Comparison of ENCODE assay signal across 20 mouse cellular contexts in the genomic region with DNA sequence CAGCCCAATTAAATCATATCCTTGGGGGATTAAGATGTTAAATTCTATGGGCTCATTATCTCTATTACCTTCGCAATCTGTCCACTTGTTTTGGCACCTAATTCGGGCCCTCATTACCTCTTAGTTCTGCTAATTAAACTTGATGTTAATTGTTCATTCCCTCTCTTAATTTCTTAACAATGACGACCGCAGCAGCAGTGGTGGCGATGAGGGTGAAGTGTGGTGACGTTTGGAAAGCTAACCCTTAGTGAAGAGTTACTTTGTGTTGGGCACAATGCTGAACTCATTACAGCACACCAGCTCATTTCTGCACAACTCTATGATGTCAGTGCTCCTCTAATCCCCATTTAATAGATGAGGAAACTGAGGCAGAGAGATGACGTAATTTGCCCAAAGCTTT. TPM values are rescaled to one million over a fixed set of nuclear protein-coding genes. Genes with fewer than 3 reads are reported as not detected.
DNase-seq lines count a peak whose midpoint lies in the region; ATAC-seq and TF ChIP-seq lines count a peak whose summit lies in the region.
"Had no signal": no experiment of that assay in that cellular context is flagged by ENCODE, and none has a peak within 500 bp of the region (broad histone marks: within the 10 kb centered on the region; RNA-seq: fewer than 3 reads in every experiment).

No protein-coding gene starts in this region.

- no peak overlapping the region for H3K4me2 ChIP-seq in forebrain, embryonic 12.5 days
- no peak overlapping the region for H3K4me2 ChIP-seq in forebrain, postnatal 0 days (ENCODE audit: low read depth)
- no peak overlapping the region for H3K4me2 ChIP-seq in forebrain, embryonic 15.5 days (replicated peaks)
- H3K4me2 ChIP-seq: embryonic facial prominence, embryonic 15.5 days; hindbrain, embryonic 13.5 days had no signal

- no peaks in the 10 kb centered on the region for H3K9me3 ChIP-seq in forebrain, embryonic 12.5 days
- H3K9me3 ChIP-seq in forebrain, postnatal 0 days (ENCODE audit: low read length): no peaks in the 10 kb centered on the region
- no peaks in the 10 kb centered on the region for H3K9me3 ChIP-seq in forebrain, embryonic 15.5 days
- H3K9me3 ChIP-seq: embryonic facial prominence, embryonic 15.5 days; heart, embryonic 10.5 days; hindbrain, embryonic 13.5 days had no signal

- no peak for TF ChIP-seq CTCF in forebrain, postnatal 0 days (IDR thresholded peaks at IDR 0.05; ENCODE audit: low read depth)
- TF ChIP-seq CTCF in brain, embryonic 14.5 days (IDR thresholded peaks at IDR 0.05; ENCODE audit: borderline replicate concordance, extremely low read depth, insufficient read depth, insufficient read length): no peak

- no peaks in the 10 kb centered on the region for H3K27me3 ChIP-seq in forebrain, embryonic 12.5 days
- no peaks in the 10 kb centered on the region for H3K27me3 ChIP-seq in forebrain, postnatal 0 days (ENCODE audit: insufficient read depth, low read length)
- H3K27me3 ChIP-seq in forebrain, embryonic 15.5 days: no peaks in the 10 kb centered on the region
- H3K27me3 ChIP-seq: embryonic facial prominence, embryonic 15.5 days; hindbrain, embryonic 13.5 days; Patski had no signal

- no peak for DNase-seq in forebrain, postnatal 0 days
- DNase-seq in brain, embryonic 14.5 days (ENCODE audit: low read depth): peak; percentile 93
- DNase-seq in retina, postnatal 1 day: peak; percentile 83
- no peak for DNase-seq in right cerebral cortex, adult 18-20 months
- DNase-seq: adrenal gland, postnatal 14 days; cerebellum, adult 2 months; cerebellum, postnatal 14 days; embryo, embryonic 11 days; gastrocnemius, postnatal 14 days; heart, postnatal 10 days; kidney, adult 18-20 months had no signal

- H3K9ac ChIP-seq in forebrain, embryonic 12.5 days: no peak overlapping the region
- H3K9ac ChIP-seq in forebrain, postnatal 0 days: no peak overlapping the region
- H3K9ac ChIP-seq in forebrain, embryonic 15.5 days (replicated peaks): no peak overlapping the region
- H3K9ac ChIP-seq: embryonic facial prominence, embryonic 15.5 days; hindbrain, embryonic 13.5 days had no signal

- H3K36me3 ChIP-seq in forebrain, embryonic 12.5 days (replicated peaks): 0 out of 2 replicates have a peak, but pooled peaks cover 2% of the 10 kb centered on the region
- H3K36me3 ChIP-seq in forebrain, postnatal 0 days (ENCODE audit: insufficient read depth): no peaks in the 10 kb centered on the region
- no peaks in the 10 kb centered on the region for H3K36me3 ChIP-seq in forebrain, embryonic 15.5 days
- H3K36me3 ChIP-seq: hindbrain, embryonic 13.5 days had no signal

- H3K4me3 ChIP-seq in forebrain, embryonic 12.5 days (replicated peaks): no peak overlapping the region
- H3K4me3 ChIP-seq in forebrain, postnatal 0 days (ENCODE audit: low read depth, low read length): no peak overlapping the region
- no peak overlapping the region for H3K4me3 ChIP-seq in forebrain, embryonic 15.5 days
- H3K4me3 ChIP-seq: embryonic facial prominence, embryonic 15.5 days; heart, embryonic 10.5 days; hindbrain, embryonic 13.5 days had no signal

- peak; percentile 91; the same call in 1 of the 2 replicates for ATAC-seq in forebrain, embryonic 12.5 days (ENCODE audit: low FRiP score)
- no peak for ATAC-seq in forebrain, postnatal 0 days
- peak; percentile 81 for ATAC-seq in forebrain, embryonic 15.5 days (replicated peaks)
- no peak for ATAC-seq in granulocyte monocyte progenitor cell, adult 5-6 weeks (replicated peaks; ENCODE audit: poor library complexity, severe bottlenecking)
- ATAC-seq: activated CD4-positive, CD25-positive, alpha-beta regulatory T cell, adult 4 months; hindbrain, postnatal 0 days; Patski had no signal

- no peak for TF ChIP-seq POLR2A in brain, embryonic 14.5 days (IDR thresholded peaks at IDR 0.05; ENCODE audit: borderline replicate concordance, extremely low read depth, insufficient read depth, insufficient read length, poor library complexity, severe bottlenecking)

- 31% methylated on average over 7 of the region's 7 CpGs for WGBS in forebrain, embryonic 12.5 days
- 19% methylated on average over 7 of the region's 7 CpGs for WGBS in forebrain, postnatal 0 days
- 21% methylated on average over 7 of the region's 7 CpGs for WGBS in forebrain, embryonic 15.5 days

- peaks cover 10% of the 10 kb centered on the region for H3K4me1 ChIP-seq in forebrain, embryonic 12.5 days
- H3K4me1 ChIP-seq in forebrain, postnatal 0 days (ENCODE audit: insufficient read depth): no peaks in the 10 kb centered on the region
- H3K4me1 ChIP-seq in forebrain, embryonic 15.5 days: no peaks in the 10 kb centered on the region

- no peak overlapping the region for H3K27ac ChIP-seq in forebrain, embryonic 12.5 days
- no peak overlapping the region for H3K27ac ChIP-seq in forebrain, postnatal 0 days (ENCODE audit: low read depth, low read length)
- no peak overlapping the region for H3K27ac ChIP-seq in forebrain, embryonic 15.5 days (replicated peaks)
- H3K27ac ChIP-seq: embryonic facial prominence, embryonic 15.5 days; heart, embryonic 10.5 days; hindbrain, embryonic 13.5 days; hindbrain, postnatal 0 days had no signal

RNA-seq across cellular contexts. Expression of gene Tgoln1, which starts 28.6 kb away (rescaled TPM):
- polyA plus RNA-seq in forebrain, embryonic 12.5 days (2016; fragmentation: Nextera tagmentation; extraction: Ambion mirVana): 31.0 and 32.1 TPM in 2 replicates
- 24.3 and 30.9 TPM in 2 replicates for total RNA-seq in forebrain, postnatal 0 days (2014; rRNA removed)
- polyA plus RNA-seq in forebrain, postnatal 0 days (2015; fragmentation: Nextera tagmentation; extraction: Ambion mirVana): 22.0 and 29.0 TPM in 2 replicates
- 26.0 and 29.5 TPM in 2 replicates for polyA plus RNA-seq in brain, embryonic 14.5 days (2012; rRNA removed)
- 31.5 and 33.5 TPM in 2 replicates for polyA plus RNA-seq in forebrain, embryonic 15.5 days (2015; fragmentation: Nextera tagmentation; extraction: Ambion mirVana)
- 31.1 and 32.7 TPM in 2 replicates for total RNA-seq in granulocyte monocyte progenitor cell, adult 5-6 weeks (2014; fragmentation: Nextera tagmentation)
- 66.5 and 71.3 TPM in 2 replicates for total RNA-seq in granulocyte monocyte progenitor cell, adult 5-6 weeks (2017)

RNA-seq across cellular contexts. Expression of gene Retsat, which starts 47.1 kb away (rescaled TPM):
- 4.6 and 5.3 TPM in 2 replicates for polyA plus RNA-seq in forebrain, embryonic 12.5 days (2016; fragmentation: Nextera tagmentation; extraction: Ambion mirVana)
- total RNA-seq in forebrain, postnatal 0 days (2014; rRNA removed): 3.2 and 7.5 TPM in 2 replicates
- polyA plus RNA-seq in forebrain, postnatal 0 days (2015; fragmentation: Nextera tagmentation; extraction: Ambion mirVana): 6.2 and 7.2 TPM in 2 replicates
- 3.3 and 3.7 TPM in 2 replicates for polyA plus RNA-seq in brain, embryonic 14.5 days (2012; rRNA removed)
- 4.1 and 5.3 TPM in 2 replicates for polyA plus RNA-seq in forebrain, embryonic 15.5 days (2015; fragmentation: Nextera tagmentation; extraction: Ambion mirVana)
- total RNA-seq in granulocyte monocyte progenitor cell, adult 5-6 weeks (2014; fragmentation: Nextera tagmentation): 17.7 and 20.8 TPM in 2 replicates
- total RNA-seq in granulocyte monocyte progenitor cell, adult 5-6 weeks (2017): 28.0 and 32.0 TPM in 2 replicates

RNA-seq across cellular contexts. Expression of gene Elmod3, which starts 47.2 kb away (rescaled TPM):
- polyA plus RNA-seq in forebrain, embryonic 12.5 days (2016; fragmentation: Nextera tagmentation; extraction: Ambion mirVana): 16.0 and 16.2 TPM in 2 replicates
- total RNA-seq in forebrain, postnatal 0 days (2014; rRNA removed): 12.8 and 13.1 TPM in 2 replicates
- 16.5 and 18.3 TPM in 2 replicates for polyA plus RNA-seq in forebrain, postnatal 0 days (2015; fragmentation: Nextera tagmentation; extraction: Ambion mirVana)
- polyA plus RNA-seq in brain, embryonic 14.5 days (2012; rRNA removed): 16.1 and 16.9 TPM in 2 replicates
- 15.6 and 16.0 TPM in 2 replicates for polyA plus RNA-seq in forebrain, embryonic 15.5 days (2015; fragmentation: Nextera tagmentation; extraction: Ambion mirVana)
- 12.6 and 14.0 TPM in 2 replicates for total RNA-seq in granulocyte monocyte progenitor cell, adult 5-6 weeks (2014; fragmentation: Nextera tagmentation)
- total RNA-seq in granulocyte monocyte progenitor cell, adult 5-6 weeks (2017): 7.4 and 16.3 TPM in 2 replicates

Comparison
In these comparisons a context has a peak if more than half of its experiments do, and no peak if none do; other contexts are left out.
1. ATAC-seq: peak in forebrain, embryonic 12.5 days (single experiment) and forebrain, embryonic 15.5 days (single experiment); none in forebrain, postnatal 0 days (single experiment) and granulocyte monocyte progenitor cell, adult 5-6 weeks (single experiment).
2. DNase-seq: peak in brain, embryonic 14.5 days (single experiment) and retina, postnatal 1 day (single experiment); none in forebrain, postnatal 0 days (single experiment) and right cerebral cortex, adult 18-20 months (single experiment).